12 mouse cellular contexts compared by ENCODE assay signal in genomic region chr11:8688907-8689306, GRCm38 (mm10). TPM values are rescaled to one million over a fixed set of nuclear protein-coding genes. Genes with fewer than 3 reads are reported as not detected.
A peak's percentile ranks its signal among the peaks of the same experiment; 100 is the strongest.
DNase-seq lines count a peak whose midpoint lies in the region; ATAC-seq and TF ChIP-seq lines count a peak whose summit lies in the region.
"Had no signal": no experiment of that assay in that cellular context is flagged by ENCODE, and none has a peak within 500 bp of the region (broad histone marks: within the 10 kb centered on the region; RNA-seq: fewer than 3 reads in every experiment).

No protein-coding gene starts in this region.

- dilution Hi-C loops in CH12.LX (cut with MboI; ENCODE audit: extremely low pct_ligation_motif_present, extremely low pct_unique_long_range_greater_than_20kb, low sequenced_read_pairs): no loop called here

- peaks cover 14% of the 10 kb centered on the region; the same call in 1 of the 2 replicates for H3K4me1 ChIP-seq in kidney, postnatal 0 days (replicated peaks; ENCODE audit: insufficient read depth, low read length)
- H3K4me1 ChIP-seq in CH12.LX (ENCODE audit: control insufficient read depth in 1 of 2, insufficient read depth in 2 of 2): peaks cover 35 to 46% of the 10 kb centered on the region in 2 experiments
- H3K4me1 ChIP-seq in hindbrain, postnatal 0 days (ENCODE audit: insufficient read depth, low read length): peaks cover 15% of the 10 kb centered on the region; the same call in 1 of the 2 replicates

- H3K9ac ChIP-seq in kidney, postnatal 0 days (ENCODE audit: low read depth, low read length): no peak overlapping the region
- no peak overlapping the region for H3K9ac ChIP-seq in CH12.LX (ENCODE audit: insufficient read depth, low read depth)
- H3K9ac ChIP-seq in hindbrain, postnatal 0 days (replicated peaks; ENCODE audit: low read length): no peak overlapping the region
- H3K9ac ChIP-seq: limb, embryonic 13.5 days had no signal

- peak; percentile 97 for TF ChIP-seq EP300 in CH12.LX (IDR thresholded peaks at IDR 0.05; ENCODE audit: low read length)

- no peaks in the 10 kb centered on the region for H3K36me3 ChIP-seq in kidney, postnatal 0 days (ENCODE audit: insufficient read depth, low read length)
- H3K36me3 ChIP-seq in CH12.LX (replicated peaks in 1 of 2; ENCODE audit: control insufficient read depth in 1 of 2, insufficient read depth in 1 of 2, low read length in 1 of 2): no peaks in the 10 kb centered on the region
- no peaks in the 10 kb centered on the region for H3K36me3 ChIP-seq in hindbrain, postnatal 0 days (ENCODE audit: insufficient read depth, low read length)
- H3K36me3 ChIP-seq: limb, embryonic 13.5 days had no signal

- H3K27me3 ChIP-seq in kidney, postnatal 0 days (ENCODE audit: insufficient read depth, low read length): no peaks in the 10 kb centered on the region
- H3K27me3 ChIP-seq in CH12.LX (replicated peaks): peaks cover 70% of the 10 kb centered on the region
- H3K27me3 ChIP-seq in hindbrain, postnatal 0 days (ENCODE audit: insufficient read depth, low read length): no peaks in the 10 kb centered on the region
- H3K27me3 ChIP-seq: limb, embryonic 13.5 days; megakaryocyte, embryonic 14.5 days had no signal

- WGBS in kidney, postnatal 0 days: 93% methylated on average over 8 of the region's 8 CpGs
- 93% methylated on average over 8 of the region's 8 CpGs for WGBS in hindbrain, postnatal 0 days

- TF ChIP-seq CTCF in kidney, postnatal 0 days (IDR thresholded peaks at IDR 0.05; ENCODE audit: low read depth): no peak
- TF ChIP-seq CTCF in CH12.LX (conservative IDR thresholded peaks at IDR 0.05 in 1 of 2, IDR thresholded peaks at IDR 0.05 in 1 of 2; ENCODE audit: low read depth in 2 of 2, low read length in 2 of 2): no peak
- TF ChIP-seq CTCF in hindbrain, postnatal 0 days (IDR thresholded peaks at IDR 0.05; ENCODE audit: low read depth): no peak

- H3K4me3 ChIP-seq in kidney, postnatal 0 days (replicated peaks; ENCODE audit: low read depth, low read length): no peak overlapping the region
- H3K4me3 ChIP-seq in CH12.LX (replicated peaks in 1 of 3; ENCODE audit: low read depth in 2 of 3, low read length in 2 of 3, poor library complexity in 1 of 3): peak overlapping the region in 1 of 3 experiments; percentile 10
- no peak overlapping the region for H3K4me3 ChIP-seq in hindbrain, postnatal 0 days (ENCODE audit: low read length)
- H3K4me3 ChIP-seq: limb, embryonic 13.5 days; myocyte had no signal

- no peak for TF ChIP-seq POLR2A in CH12.LX (IDR thresholded peaks at IDR 0.05; ENCODE audit: low read depth, low read length)

- H3K4me2 ChIP-seq in kidney, postnatal 0 days (ENCODE audit: low read length): no peak overlapping the region
- peak overlapping the region; percentile 48 for H3K4me2 ChIP-seq in CH12.LX (ENCODE audit: insufficient read depth, low read depth, poor library complexity, severe bottlenecking)
- no peak overlapping the region for H3K4me2 ChIP-seq in hindbrain, postnatal 0 days (ENCODE audit: low read depth, low read length)
- H3K4me2 ChIP-seq: limb, embryonic 13.5 days had no signal

- no peaks in the 10 kb centered on the region for H3K79me2 ChIP-seq in CH12.LX (replicated peaks; ENCODE audit: control insufficient read depth, extremely low read depth, insufficient read depth, poor library complexity, severe bottlenecking)

- H3K27ac ChIP-seq in kidney, postnatal 0 days: peak overlapping the region; percentile 40; the same call in 1 of the 2 replicates
- H3K27ac ChIP-seq in CH12.LX (ENCODE audit: insufficient read depth, low read depth): peak overlapping the region; percentile 34
- H3K27ac ChIP-seq in hindbrain, postnatal 0 days: no peak overlapping the region
- H3K27ac ChIP-seq: limb, embryonic 13.5 days had no signal

- in situ Hi-C loops in CH12.LX (cut with MboI; ENCODE audit: low pct_ligation_motif_present, low pct_unique_long_range_greater_than_20kb, low sequenced_read_pairs): no loop called here

- no peak for TF ChIP-seq RAD21 in CH12.LX (IDR thresholded peaks at IDR 0.05; ENCODE audit: low read depth, low read length)

- ATAC-seq in kidney, postnatal 0 days (replicated peaks; ENCODE audit: low FRiP score, low read depth): no peak
- ATAC-seq in granulocyte monocyte progenitor cell, adult 5-6 weeks (replicated peaks; ENCODE audit: poor library complexity, severe bottlenecking): peak; percentile 69
- peak; percentile 70 for ATAC-seq in monocyte, adult 5-6 weeks (replicated peaks; ENCODE audit: insufficient number of reproducible peaks, low FRiP score, low TSS enrichment, poor library complexity, severe bottlenecking)
- no peak for ATAC-seq in hindbrain, postnatal 0 days
- no peak for ATAC-seq in CD4-positive, CD25-positive, alpha-beta regulatory T cell, adult 4 months

- H3K9me3 ChIP-seq in kidney, postnatal 0 days (replicated peaks; ENCODE audit: low read length): no peaks in the 10 kb centered on the region
- no peaks in the 10 kb centered on the region for H3K9me3 ChIP-seq in CH12.LX (replicated peaks; ENCODE audit: low read length)
- no peaks in the 10 kb centered on the region for H3K9me3 ChIP-seq in hindbrain, postnatal 0 days (ENCODE audit: low read length)
- H3K9me3 ChIP-seq: limb, embryonic 13.5 days had no signal

- no peak for DNase-seq in kidney, postnatal 0 days (ENCODE audit: low spot score)
- DNase-seq in kidney, postnatal 10 days: no peak
- peak; percentile 50 for DNase-seq in CH12.LX (ENCODE audit: extremely low read depth)
- no peak for DNase-seq in hindbrain, postnatal 0 days (ENCODE audit: low spot score)
- DNase-seq: cerebellum, adult 2 months; layer of hippocampus, postnatal 36 days had no signal

TF ChIP-seq in CH12.LX, 34 proteins besides CTCF, POLR2A, EP300 and RAD21:
- peak; percentile 55; the same call in 1 of the 2 replicates for TF ChIP-seq JUN (IDR thresholded peaks at IDR 0.05; ENCODE audit: insufficient read depth, low read depth, low read length)
- TF ChIP-seq CHD2 (IDR thresholded peaks at IDR 0.05; ENCODE audit: low read length): peak; percentile 25; the same call in 1 of the 2 replicates
- no peak for TF ChIP-seq POLR2AphosphoS2 (IDR thresholded peaks at IDR 0.05; ENCODE audit: low read depth, low read length)
- no peak for TF ChIP-seq ZMIZ1 (IDR thresholded peaks at IDR 0.05; ENCODE audit: low read depth, low read length)
- peak; percentile 80 for TF ChIP-seq BHLHE40 (IDR thresholded peaks at IDR 0.05; ENCODE audit: low read depth, low read length)
- peak; percentile 97 for TF ChIP-seq IRF4 (IDR thresholded peaks at IDR 0.05; ENCODE audit: low read depth, low read length)
- TF ChIP-seq ETS1 (conservative IDR thresholded peaks at IDR 0.05; ENCODE audit: low read depth, low read length): peak; percentile 59
- no peak for TF ChIP-seq ELF1 (IDR thresholded peaks at IDR 0.05; ENCODE audit: low read depth, low read length)
- TF ChIP-seq MEF2A (IDR thresholded peaks at IDR 0.05; ENCODE audit: borderline replicate concordance, low read depth, low read length): peak; percentile 90; the same call in 1 of the 2 replicates
- TF ChIP-seq MYC (IDR thresholded peaks at IDR 0.05; ENCODE audit: low read depth, low read length): 0 out of 2 replicates have a peak, but pooled peaks have one; percentile 34
- 0 out of 2 replicates have a peak, but pooled peaks have one; percentile 19 for TF ChIP-seq TBP (conservative IDR thresholded peaks at IDR 0.05; ENCODE audit: low read depth, low read length)
- TF ChIP-seq TCF12 (IDR thresholded peaks at IDR 0.05; ENCODE audit: low read depth, low read length): peak; percentile 89

RNA-seq across cellular contexts. Expression of gene Tns3, which starts 24.6 kb away (rescaled TPM):
- 17.6 and 18.2 TPM in 2 replicates for polyA plus RNA-seq in kidney, postnatal 0 days (2015; fragmentation: Nextera tagmentation; extraction: Ambion mirVana)
- total RNA-seq in CH12.LX (2012; rRNA removed) (1.3 and 1.8 TPM in 2 replicates), CH12.LX (2014; rRNA removed) (0.03 TPM in 2 replicates)
- 0.31 and 0.33 TPM in 2 replicates for polyA plus RNA-seq in CH12.LX (2012; ENCODE audit: insufficient read length, low read depth)
- total RNA-seq in granulocyte monocyte progenitor cell, adult 5-6 weeks (2014; fragmentation: Nextera tagmentation): 26.9 TPM in 2 replicates
- total RNA-seq in granulocyte monocyte progenitor cell, adult 5-6 weeks (2017): 13.0 and 13.1 TPM in 2 replicates
- 6.3 to 8.1 TPM (median 6.5 TPM) in 3 replicates for total RNA-seq in monocyte, adult 5-6 weeks (2017)
- total RNA-seq in hindbrain, postnatal 0 days (2014; rRNA removed): 59.0 and 63.6 TPM in 2 replicates
- polyA plus RNA-seq in hindbrain, postnatal 0 days (2015; fragmentation: Nextera tagmentation; extraction: Ambion mirVana): 8.2 and 8.9 TPM in 2 replicates
- polyA plus RNA-seq in CD4-positive, CD25-positive, alpha-beta regulatory T cell, adult 4 months (2017; shearing (Covaris generic)): under 1 TPM; 0.10 to 0.27 TPM

Comparison
In these comparisons a context has a peak if more than half of its experiments do, and no peak if none do; other contexts are left out.
1. ATAC-seq: peak in granulocyte monocyte progenitor cell, adult 5-6 weeks (single experiment) and monocyte, adult 5-6 weeks (single experiment); none in kidney, postnatal 0 days (single experiment), hindbrain, postnatal 0 days (single experiment) and CD4-positive, CD25-positive, alpha-beta regulatory T cell, adult 4 months (single experiment).